Mouse (Mus musculus): ENCODE data around the gene Bahd1.

Gene Bahd1

GRCm38 (mm10) chr2:118943232-118943631 is 43.1 kb downstream of the Bahd1 start:
- no peak for DNase-seq

DNA sequence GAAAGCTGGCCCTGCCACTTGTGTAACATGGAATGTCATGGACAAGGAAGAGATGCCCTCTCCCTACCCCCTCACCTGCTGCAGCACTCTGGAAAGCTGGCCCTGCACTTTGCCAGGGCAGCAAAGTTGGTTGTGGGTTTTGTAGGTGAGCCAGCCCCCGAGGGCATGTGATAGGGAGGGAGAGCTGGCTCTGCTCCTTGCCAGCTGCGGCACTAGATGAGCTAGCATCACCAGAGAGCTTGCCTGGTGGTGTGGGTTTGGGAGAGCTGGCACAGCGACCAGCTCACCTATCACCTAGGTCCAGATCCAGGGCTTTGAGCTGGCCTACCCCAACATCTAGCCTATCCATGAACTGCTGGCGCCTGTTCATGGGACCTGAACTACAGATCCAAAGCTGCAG is 48.6 kb downstream of the Bahd1 start:
- no peak for DNase-seq

- DNase-seq = no peak
Measured at GRCm38 (mm10) chr2:118949699-118950098, 49.5 kb downstream of the Bahd1 start.

DNA sequence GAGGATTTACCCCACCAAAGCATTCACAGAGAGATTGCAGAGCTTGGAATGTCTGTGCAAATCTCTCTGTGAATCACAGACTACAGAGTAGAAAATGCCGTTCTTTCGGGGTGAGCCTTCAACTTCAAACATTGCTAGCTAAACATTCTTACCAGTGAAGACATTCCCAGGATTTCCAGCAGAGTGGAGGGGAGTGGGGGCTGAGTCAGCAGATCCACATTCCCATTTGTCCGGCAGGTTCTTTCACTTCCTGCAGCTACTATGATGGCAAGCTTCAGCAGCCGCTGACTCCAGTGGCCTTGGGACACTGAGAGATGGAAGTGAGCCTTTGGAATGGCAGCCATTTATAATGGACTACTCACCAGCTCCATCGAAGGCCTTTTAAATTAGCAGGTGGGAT is 56.3 kb downstream of the Bahd1 start:
- no peak for DNase-seq

GRCm38 (mm10) chr2:118959644-118960043 is 59.5 kb downstream of the Bahd1 start:
- DNase-seq = no peak

- DNase-seq = no peak
Measured at GRCm38 (mm10) chr2:118960413-118960812, 60.2 kb downstream of the Bahd1 start.

GRCm38 (mm10) chr2:118961546-118961945 is 61.4 kb downstream of the Bahd1 start:
- no peak for DNase-seq

GRCm38 (mm10) chr2:118963007-118963675 is 63.0 kb downstream of the Bahd1 start:
- DNase-seq = no peak

GRCm38 (mm10) chr2:118963676-118964012 is 63.5 kb downstream of the Bahd1 start:
- no peak for DNase-seq

DNA sequence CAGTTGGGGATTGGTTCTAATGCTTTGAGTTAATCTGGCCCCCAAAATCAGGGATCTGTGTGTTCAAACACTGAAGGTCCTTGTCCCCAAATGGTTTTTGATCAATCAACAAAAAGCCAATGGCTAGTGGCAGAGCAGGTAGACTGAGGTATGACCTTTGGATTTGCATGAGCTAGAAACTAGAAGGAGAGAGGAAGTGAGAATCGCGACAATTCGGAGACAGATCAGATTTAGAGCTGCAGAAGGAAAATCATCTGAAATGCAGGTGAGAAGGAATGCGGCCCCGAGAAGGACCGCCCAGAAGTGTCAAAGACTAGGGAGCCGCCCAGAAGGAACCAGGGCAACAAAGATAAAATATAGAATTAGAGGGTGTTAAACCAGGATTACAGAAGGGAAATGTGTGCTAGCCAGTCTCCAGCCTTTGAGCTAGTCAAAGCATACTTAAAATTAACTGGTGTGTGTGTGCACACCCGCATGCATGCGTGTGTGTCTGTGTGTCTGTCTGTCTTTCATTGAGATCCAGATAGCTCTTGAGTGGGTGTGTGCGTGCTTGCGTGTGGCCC is 69.5 kb downstream of the Bahd1 start:
- no peak for DNase-seq

DNA sequence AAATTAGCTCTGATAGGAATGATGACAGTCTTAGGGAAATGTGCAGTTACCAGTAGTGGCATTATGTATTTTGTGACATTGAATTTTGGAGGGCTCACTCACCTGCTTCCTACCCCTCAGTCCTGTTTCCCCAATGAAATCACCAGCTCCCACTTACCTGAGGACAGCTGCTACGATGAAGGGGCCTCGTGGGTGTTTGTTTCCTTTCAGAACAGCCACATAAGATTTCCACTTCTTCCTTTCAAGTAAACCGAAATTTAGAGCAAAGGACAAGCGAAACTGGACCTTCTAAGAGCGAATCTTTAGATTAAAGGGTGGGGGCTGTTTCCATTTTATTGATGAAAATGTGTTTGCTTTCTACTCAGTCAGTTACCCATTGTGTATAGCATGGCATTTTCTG is 71.9 kb downstream of the Bahd1 start:
- no peak for DNase-seq

GRCm38 (mm10) chr2:118972687-118973376 is 72.7 kb downstream of the Bahd1 start:
- DNase-seq = peak; percentile 80
